Mouse (Mus musculus) bone marrow macrophage, adult 2 months (primary cell): Measurements from ENCODE around the gene Megf6.

Experiments
- CTCF ChIP-seq: IDR thresholded peaks from 2 replicates; pipeline ENCODE4 v1.5.1; 2012; ENCODE audit warnings: low read depth, mild to moderate bottlenecking, low read length, moderate library complexity
- POLR2A ChIP-seq: IDR thresholded peaks from 2 replicates; pipeline ENCODE4 v1.6.1; 2012; ENCODE audit warnings: mild to moderate bottlenecking, low read depth, low read length, borderline replicate concordance

DNA sequence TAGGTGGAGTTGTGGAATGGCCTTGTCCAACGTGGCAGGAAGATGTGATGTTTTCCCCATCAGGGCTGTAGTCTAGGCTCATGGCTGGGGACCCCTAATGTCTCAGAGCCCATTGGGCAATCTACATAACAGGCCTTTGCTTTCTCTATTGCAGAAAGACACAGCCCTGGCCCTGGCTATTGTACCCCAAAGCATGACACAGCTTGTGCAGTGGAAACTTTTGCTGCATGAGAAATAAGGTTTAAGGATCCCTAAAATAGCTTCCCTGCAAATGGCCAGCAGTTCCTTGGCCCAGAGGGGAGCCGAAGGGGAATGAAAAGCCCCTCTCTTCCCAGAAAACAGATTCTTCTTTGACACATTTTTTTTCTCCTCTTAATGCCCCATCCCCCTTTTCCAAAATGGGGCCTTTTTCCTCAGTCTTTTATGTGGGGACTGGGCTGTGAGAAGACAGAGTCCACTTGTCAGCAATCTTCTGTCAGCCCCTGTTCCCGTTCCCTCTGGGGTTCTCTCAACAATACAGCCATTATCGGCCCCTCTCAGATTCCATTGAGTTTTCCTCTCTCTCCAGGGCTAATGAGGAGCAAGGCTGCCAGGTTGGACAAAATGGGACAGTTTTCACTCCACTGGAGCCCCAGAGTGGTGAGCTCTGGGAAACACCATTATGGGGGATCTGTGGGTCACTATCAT is 142.5 kb downstream of the Megf6 start:
- TF ChIP-seq POLR2A, result no peak
- no peak for TF ChIP-seq CTCF
